Mouse (Mus musculus) testis, postnatal 10 days (tissue): Measurements from ENCODE around the gene Bmi1.

ENCODE experiments used
- DNase-seq: peaks from one replicate; pipeline ENCODE4 v3.0.0; 2021; ENCODE audit warnings: low spot score

Gene Bmi1

GRCm38 (mm10) chr2:18688286-18688685 is 11.5 kb downstream of the Bmi1 start:
- no peak for DNase-seq

DNA sequence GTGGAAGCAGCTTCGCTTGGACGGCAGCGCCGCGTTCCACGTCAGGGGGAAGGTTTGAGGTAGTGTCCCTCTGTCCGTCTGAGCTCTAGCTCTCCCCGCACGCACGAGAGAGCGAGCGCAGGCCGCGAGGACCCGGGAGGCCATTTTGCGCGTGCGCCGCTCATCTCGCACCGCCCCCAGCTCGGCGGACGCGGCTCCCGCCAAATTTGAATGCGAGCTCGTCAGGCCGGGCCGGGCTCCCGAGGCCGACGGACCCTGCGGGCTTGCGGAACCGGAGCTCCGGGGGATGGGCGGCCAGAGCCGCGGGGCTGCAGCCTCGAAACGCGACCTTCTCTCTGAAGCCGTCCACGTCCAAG is 11.9 kb downstream of the Bmi1 start:
- DNase-seq: peak; percentile 84

DNA sequence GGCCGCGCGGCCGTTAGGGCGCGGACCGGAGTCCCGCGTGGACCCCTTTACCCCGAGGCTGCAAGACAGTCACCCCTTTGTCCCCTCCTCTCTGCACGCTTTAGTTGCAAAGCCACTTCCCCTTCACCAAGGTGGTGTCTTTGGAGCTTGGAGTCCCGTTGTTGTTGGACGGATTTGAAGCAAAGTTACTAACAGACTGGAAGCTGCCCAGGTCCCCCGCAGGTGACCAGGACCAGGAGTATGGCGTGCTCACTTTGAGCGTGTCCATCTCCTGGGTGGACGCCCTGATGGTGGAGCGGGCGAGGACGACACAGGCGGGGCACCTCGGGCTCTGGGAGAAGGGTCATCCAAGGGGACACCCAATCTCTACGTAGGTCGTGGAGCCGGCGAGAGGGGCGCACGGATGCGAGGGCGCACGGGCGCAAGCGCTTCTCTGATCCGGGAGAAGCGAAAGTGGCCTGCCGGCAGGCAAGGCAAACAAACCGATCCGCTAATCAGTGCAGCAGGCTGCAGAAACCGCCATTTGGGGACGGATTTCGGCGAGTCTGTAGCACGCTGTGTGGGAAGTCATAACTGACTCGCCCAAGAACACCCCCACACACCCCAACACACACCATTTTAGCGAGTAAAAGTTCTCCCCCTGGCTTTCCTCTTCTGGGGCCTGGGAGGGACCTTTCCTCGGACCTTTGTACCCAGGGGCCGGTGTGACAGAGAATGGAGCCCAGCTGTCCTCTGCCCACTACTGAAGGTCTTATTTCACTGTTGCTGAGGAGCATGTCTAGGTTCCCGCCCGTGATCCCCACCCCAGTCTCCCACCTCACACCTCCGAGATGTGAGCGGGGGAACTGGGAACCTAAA is 12.5 kb downstream of the Bmi1 start:
- DNase-seq: peak; percentile 55

- peak; percentile 56 for DNase-seq
Observed at GRCm38 (mm10) chr2:18690055-18690691, 13.4 kb downstream of the Bmi1 start.

GRCm38 (mm10) chr2:18690756-18691155 is 13.9 kb downstream of the Bmi1 start:
- no peak for DNase-seq

- no peak for DNase-seq
Observed at GRCm38 (mm10) chr2:18692031-18692430, 15.2 kb downstream of the Bmi1 start.

- DNase-seq: no peak
Observed at GRCm38 (mm10) chr2:18692548-18692947, 15.7 kb downstream of the Bmi1 start.

GRCm38 (mm10) chr2:18693491-18693870 is 16.7 kb downstream of the Bmi1 start:
- no peak for DNase-seq

DNA sequence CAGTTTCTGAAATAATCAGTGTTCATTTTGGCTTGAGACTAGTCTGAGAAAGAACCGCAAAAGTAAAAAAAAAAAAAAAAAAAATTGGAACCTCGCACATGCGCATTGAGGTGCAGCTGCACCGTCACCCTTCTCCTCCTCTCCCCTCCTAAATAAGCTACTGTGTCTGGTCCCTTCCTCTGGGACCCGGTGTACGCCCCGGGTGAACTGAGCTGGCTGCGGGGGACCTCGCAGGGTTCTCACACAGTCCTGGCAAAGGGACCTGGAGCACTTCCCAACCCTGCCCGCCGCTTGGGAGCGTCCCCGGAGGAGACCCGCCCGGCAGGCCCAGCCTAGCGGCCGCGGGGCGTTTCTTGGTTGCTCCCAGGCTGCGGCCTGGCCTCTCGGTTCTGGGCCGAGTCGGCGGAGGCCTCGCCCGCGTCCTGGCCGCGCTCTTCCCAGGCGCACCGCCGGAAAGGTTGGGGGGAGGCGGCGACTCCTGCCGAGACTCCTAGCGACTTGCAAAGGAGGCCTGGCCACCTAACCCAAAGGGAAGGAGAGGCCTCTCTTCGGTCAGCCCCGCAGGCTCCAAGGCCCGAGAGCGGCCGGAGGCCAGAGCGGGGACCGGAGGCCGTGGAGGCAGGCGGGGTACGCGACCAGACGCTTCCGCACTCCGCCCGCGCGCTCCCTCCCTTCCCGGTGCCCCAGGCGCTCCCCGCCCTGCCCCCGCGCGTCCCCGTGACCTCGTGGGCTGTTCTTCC is 17.2 kb downstream of the Bmi1 start, which contains the start of gene Spag6:
Spag6 (plus strand) TSS at position 162 of the 740 bp plus-strand sequence.
- peak; percentile 79 for DNase-seq

GRCm38 (mm10) chr2:18694611-18694950 is 17.8 kb downstream of the Bmi1 start:
- DNase-seq: no peak

GRCm38 (mm10) chr2:18695163-18695562 is 18.3 kb downstream of the Bmi1 start:
- no peak for DNase-seq

GRCm38 (mm10) chr2:18695629-18696150 is 18.9 kb downstream of the Bmi1 start:
- no peak for DNase-seq

GRCm38 (mm10) chr2:18697591-18698244 is 20.9 kb downstream of the Bmi1 start:
- DNase-seq: no peak

DNA sequence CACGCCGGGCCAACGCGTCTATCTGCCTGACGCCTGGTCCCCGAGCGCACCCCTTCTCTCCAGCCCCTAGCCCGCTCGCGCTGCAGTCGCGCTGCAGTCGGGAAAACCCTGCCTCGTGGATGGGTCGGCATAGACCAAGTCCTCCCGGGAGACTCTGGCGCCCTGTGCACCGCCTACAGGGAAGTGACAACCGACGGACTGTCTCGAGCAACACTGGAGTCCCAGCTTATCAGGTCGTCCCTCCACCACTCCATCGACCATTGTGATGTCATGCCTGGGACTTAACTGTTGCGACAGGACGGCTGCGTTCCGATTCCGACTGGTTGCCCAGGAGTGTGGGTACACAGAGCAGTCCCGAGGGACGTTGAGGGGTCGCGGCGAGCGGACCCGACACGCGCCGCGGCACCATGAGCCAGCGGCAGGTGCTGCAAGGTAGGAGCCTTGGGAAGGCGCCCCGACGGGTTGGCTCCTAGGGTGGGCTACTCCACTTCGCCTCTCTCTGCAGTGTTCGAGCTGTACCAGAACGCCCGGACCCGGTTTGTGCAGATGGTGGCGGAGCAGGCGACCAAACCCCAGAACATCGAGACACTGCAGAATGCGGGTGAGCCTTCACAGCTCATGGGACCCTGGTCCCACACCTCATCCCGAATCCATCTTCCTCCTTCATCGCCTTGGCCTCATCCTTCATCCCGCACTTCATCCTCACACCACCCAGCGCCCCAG is 22.0 kb downstream of the Bmi1 start:
- DNase-seq: no peak

- no peak for DNase-seq
Observed at GRCm38 (mm10) chr2:18699401-18699990, 22.7 kb downstream of the Bmi1 start.

- no peak for DNase-seq
Observed at GRCm38 (mm10) chr2:18710356-18710755, 33.5 kb downstream of the Bmi1 start.

DNA sequence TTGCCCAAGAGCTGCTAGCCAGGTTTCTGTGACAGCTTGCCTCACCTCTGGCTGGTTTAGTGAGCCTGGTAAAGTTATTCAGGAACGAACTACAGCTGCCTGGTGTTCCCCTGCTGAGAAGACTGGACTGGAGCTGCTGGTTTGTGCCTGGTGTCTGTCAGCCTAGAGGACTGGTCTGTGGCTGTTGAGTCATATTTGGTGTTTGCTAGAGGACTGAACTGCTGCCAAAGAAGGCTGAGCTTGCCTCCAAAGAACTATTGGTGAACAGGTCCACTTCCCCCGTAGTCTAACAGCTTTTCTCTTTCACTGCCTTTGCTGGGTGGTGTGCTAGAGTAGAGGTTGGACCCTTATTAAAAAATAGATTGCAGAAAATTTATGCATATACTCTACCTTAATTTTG is 36.3 kb downstream of the Bmi1 start:
- DNase-seq: no peak

DNA sequence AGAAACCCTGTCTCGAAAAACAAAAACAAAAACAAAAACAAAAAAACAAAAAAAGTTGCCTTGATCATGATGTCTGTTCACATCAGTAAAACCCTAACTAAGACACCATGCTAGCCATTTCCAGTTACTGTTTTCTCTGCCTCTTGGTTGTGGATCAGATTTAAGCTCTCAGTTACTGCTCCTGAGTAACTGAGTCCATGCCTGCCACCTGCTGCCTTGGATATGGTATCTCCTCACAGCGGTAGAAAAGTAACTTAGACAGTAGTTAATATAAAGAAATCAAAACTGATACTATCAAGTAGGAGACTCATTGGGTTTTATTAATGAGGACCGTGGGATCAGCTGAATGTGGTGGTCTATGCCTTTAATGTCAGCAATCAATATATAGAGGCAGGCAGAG is 37.5 kb downstream of the Bmi1 start:
- no peak for DNase-seq

DNA sequence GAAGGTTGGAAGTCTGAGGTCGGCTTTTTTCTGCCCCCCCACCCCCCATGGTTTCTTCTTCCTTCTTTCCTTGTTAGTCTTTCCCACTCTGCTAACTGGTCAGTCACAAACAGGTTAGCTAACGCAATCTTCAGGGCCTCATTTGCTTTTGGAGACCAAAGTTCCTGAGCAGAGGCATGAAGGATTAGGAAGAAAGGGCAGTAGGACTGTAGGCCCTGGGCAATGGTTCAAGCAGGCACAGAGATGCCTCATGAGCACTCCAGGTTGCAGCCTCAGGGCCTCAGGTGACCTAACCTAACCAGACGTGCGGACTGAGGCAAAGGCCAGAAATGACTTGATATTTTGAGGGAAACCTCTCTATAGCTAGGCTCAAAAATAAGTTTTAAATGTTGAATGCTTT is 41.7 kb downstream of the Bmi1 start:
- no peak for DNase-seq

- DNase-seq: no peak
Observed at GRCm38 (mm10) chr2:18722208-18722830, 45.5 kb downstream of the Bmi1 start.

GRCm38 (mm10) chr2:18724462-18724861 is 47.6 kb downstream of the Bmi1 start:
- DNase-seq: no peak
